Mouse (Mus musculus): Measurements from ENCODE around the gene Shank2. TPM values are rescaled to one million over a fixed set of nuclear protein-coding genes. Genes with fewer than 3 reads are reported as not detected.

The Shank2 gene
- polyA plus RNA-seq, 1 experiment from 2014 or later: 0.92 TPM

DNA sequence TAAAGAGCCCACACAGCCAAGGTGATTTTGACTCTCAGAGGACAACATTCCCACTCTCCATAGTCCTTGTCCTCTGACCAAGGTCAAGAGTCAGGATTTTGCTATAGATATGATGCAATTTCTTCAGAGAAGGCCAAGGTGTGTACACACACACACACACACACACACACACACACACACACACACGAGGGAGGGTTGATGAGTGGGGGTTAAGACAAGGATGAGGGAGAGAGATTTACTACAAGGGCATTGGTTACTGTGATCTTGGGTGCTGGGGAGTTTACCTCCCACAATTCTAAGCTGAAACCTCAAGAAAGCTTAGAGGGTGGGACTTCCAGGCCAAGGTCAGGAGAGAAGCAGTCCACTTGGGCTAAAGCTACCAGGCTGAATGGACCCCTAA, 104.2 kb downstream of the Shank2 start:
- Histone ChIP-seq H3K4me2 (ENCODE audit: low read depth, low read length) (no peak overlapping the region), H3K9me3 (ENCODE audit: low read length) (no peaks in the 10 kb centered on the region), H3K4me3 (ENCODE audit: low read depth, low read length) (no peak overlapping the region), H3K27me3 (ENCODE audit: insufficient read depth, low read length) (no peaks in the 10 kb centered on the region), H3K9ac (replicated peaks) (no peak overlapping the region), H3K4me1 (ENCODE audit: insufficient read depth) (no peaks in the 10 kb centered on the region), H3K36me3 (replicated peaks; ENCODE audit: insufficient read depth, low read length) (no peaks in the 10 kb centered on the region), H3K27ac (ENCODE audit: low read depth) (no peak overlapping the region)
- DNase-seq: no peak
- no peak for TF ChIP-seq EP300 (IDR thresholded peaks at IDR 0.05; ENCODE audit: low read depth)
- TF ChIP-seq CTCF (IDR thresholded peaks at IDR 0.05; ENCODE audit: low read depth): no peak
- no peak for ATAC-seq
- WGBS (ENCODE audit: insufficient replicate concordance): 38% methylated on average over 1 of the region's 1 CpGs

GRCm38 (mm10) chr7:144106352-144107011, 104.8 kb downstream of the Shank2 start:
- TF ChIP-seq EP300 (IDR thresholded peaks at IDR 0.05; ENCODE audit: low read depth) (no peak), CTCF (IDR thresholded peaks at IDR 0.05; ENCODE audit: low read depth) (no peak)
- WGBS (ENCODE audit: insufficient replicate concordance): 49% methylated on average over 9 of the region's 9 CpGs

GRCm38 (mm10) chr7:144108141-144108540, 106.4 kb downstream of the Shank2 start:
- 80% methylated on average over 5 of the region's 5 CpGs for WGBS (ENCODE audit: insufficient replicate concordance)
- Histone ChIP-seq H3K4me3 (ENCODE audit: low read depth, low read length) (no peak overlapping the region), H3K9me3 (ENCODE audit: low read length) (no peaks in the 10 kb centered on the region), H3K9ac (replicated peaks) (no peak overlapping the region), H3K36me3 (replicated peaks; ENCODE audit: insufficient read depth, low read length) (no peaks in the 10 kb centered on the region), H3K4me1 (ENCODE audit: insufficient read depth) (no peaks in the 10 kb centered on the region), H3K27me3 (ENCODE audit: insufficient read depth, low read length) (no peaks in the 10 kb centered on the region), H3K27ac (ENCODE audit: low read depth) (no peak overlapping the region), H3K4me2 (ENCODE audit: low read depth, low read length) (no peak overlapping the region)
- DNase-seq (no peak), ATAC-seq (no peak)
- no peak for TF ChIP-seq CTCF (IDR thresholded peaks at IDR 0.05; ENCODE audit: low read depth)
- TF ChIP-seq EP300 (IDR thresholded peaks at IDR 0.05; ENCODE audit: low read depth): no peak

More at GRCm38 (mm10) chr7:144106352-144107011, 104.8 kb downstream of the Shank2 start:
- no peaks in the 10 kb centered on the region for H3K4me1 ChIP-seq (ENCODE audit: insufficient read depth)
- H3K4me3 ChIP-seq (ENCODE audit: low read depth, low read length): no peak overlapping the region
- DNase-seq (no peak), ATAC-seq (no peak)
- no peaks in the 10 kb centered on the region for H3K27me3 ChIP-seq (ENCODE audit: insufficient read depth, low read length)
- no peaks in the 10 kb centered on the region for H3K36me3 ChIP-seq (replicated peaks; ENCODE audit: insufficient read depth, low read length)
- H3K4me2 ChIP-seq (ENCODE audit: low read depth, low read length): no peak overlapping the region
- H3K9me3 ChIP-seq (ENCODE audit: low read length): no peaks in the 10 kb centered on the region
- no peak overlapping the region for H3K27ac ChIP-seq (ENCODE audit: low read depth)
- H3K9ac ChIP-seq (replicated peaks): no peak overlapping the region

GRCm38 (mm10) chr7:144111026-144111604, 109.4 kb downstream of the Shank2 start:
- no peaks in the 10 kb centered on the region for H3K27me3 ChIP-seq (ENCODE audit: insufficient read depth, low read length)
- H3K36me3 ChIP-seq (replicated peaks; ENCODE audit: insufficient read depth, low read length): no peaks in the 10 kb centered on the region
- DNase-seq (no peak), ATAC-seq (no peak)
- H3K9ac ChIP-seq (replicated peaks): no peak overlapping the region
- 54% methylated on average over 4 of the region's 4 CpGs for WGBS (ENCODE audit: insufficient replicate concordance)
- H3K9me3 ChIP-seq (ENCODE audit: low read length): no peaks in the 10 kb centered on the region
- no peak overlapping the region for H3K4me3 ChIP-seq (ENCODE audit: low read depth, low read length)
- no peak overlapping the region for H3K27ac ChIP-seq (ENCODE audit: low read depth)
- no peak overlapping the region for H3K4me2 ChIP-seq (ENCODE audit: low read depth, low read length)
- TF ChIP-seq CTCF (IDR thresholded peaks at IDR 0.05; ENCODE audit: low read depth) (no peak), EP300 (IDR thresholded peaks at IDR 0.05; ENCODE audit: low read depth) (no peak)
- H3K4me1 ChIP-seq (ENCODE audit: insufficient read depth): no peaks in the 10 kb centered on the region

DNA sequence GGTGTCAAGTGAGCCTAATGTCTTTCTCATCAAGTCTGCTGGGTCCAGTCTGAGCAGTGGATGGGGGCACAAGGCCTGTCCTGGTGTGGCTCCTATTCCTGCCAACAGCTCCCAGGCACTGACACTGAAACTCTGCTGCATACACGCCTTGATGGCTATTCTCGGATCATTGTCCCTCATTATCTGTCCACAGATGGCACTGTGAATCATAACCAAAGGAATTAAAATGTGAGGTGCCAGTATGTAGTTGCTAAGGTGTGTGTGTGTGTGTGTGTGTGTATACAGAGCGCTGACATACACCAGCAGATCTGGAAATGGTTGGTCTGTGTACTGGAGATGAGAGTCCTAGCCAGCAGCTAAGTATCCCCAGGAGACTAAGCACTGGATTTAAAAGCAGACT, 110.3 kb downstream of the Shank2 start:
- H3K9ac ChIP-seq (replicated peaks): no peak overlapping the region
- 59% methylated on average over 3 of the region's 3 CpGs for WGBS (ENCODE audit: insufficient replicate concordance)
- H3K4me2 ChIP-seq (ENCODE audit: low read depth, low read length): no peak overlapping the region

DNA sequence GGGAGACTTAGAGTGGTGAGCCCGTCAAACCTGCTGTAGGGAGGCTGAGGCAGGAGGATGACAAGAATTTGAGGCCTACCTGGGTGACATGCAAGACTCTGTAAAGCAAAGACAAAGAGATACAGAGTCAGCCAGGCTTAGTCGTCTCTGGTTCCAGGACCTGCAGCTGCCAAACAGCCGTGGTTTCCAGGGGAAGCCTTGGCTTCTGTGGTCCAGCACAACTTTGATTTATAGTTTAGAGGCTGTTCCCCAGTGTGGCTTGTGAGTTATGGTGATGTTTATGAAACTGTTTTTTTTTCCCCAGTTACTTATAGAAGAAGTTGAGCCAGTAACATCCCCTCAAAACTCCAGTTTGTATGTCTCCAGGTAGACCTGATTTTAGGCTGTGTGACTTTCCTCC, 112.5 kb downstream of the Shank2 start:
- Histone ChIP-seq H3K9ac (replicated peaks) (no peak overlapping the region), H3K4me3 (ENCODE audit: low read depth, low read length) (no peak overlapping the region), H3K36me3 (replicated peaks; ENCODE audit: insufficient read depth, low read length) (no peaks in the 10 kb centered on the region), H3K4me2 (ENCODE audit: low read depth, low read length) (no peak overlapping the region), H3K9me3 (ENCODE audit: low read length) (no peaks in the 10 kb centered on the region), H3K4me1 (ENCODE audit: insufficient read depth) (no peaks in the 10 kb centered on the region), H3K27ac (ENCODE audit: low read depth) (no peak overlapping the region), H3K27me3 (ENCODE audit: insufficient read depth, low read length) (no peaks in the 10 kb centered on the region)
- no peak for DNase-seq
- ATAC-seq: no peak
- TF ChIP-seq CTCF (IDR thresholded peaks at IDR 0.05; ENCODE audit: low read depth) (no peak), EP300 (IDR thresholded peaks at IDR 0.05; ENCODE audit: low read depth) (no peak)
- WGBS (ENCODE audit: insufficient replicate concordance): 45% methylated on average over 3 of the region's 3 CpGs

More for the DNA sequence above, 110.3 kb downstream of the Shank2 start:
- Histone ChIP-seq H3K27ac (ENCODE audit: low read depth) (no peak overlapping the region), H3K4me1 (ENCODE audit: insufficient read depth) (no peaks in the 10 kb centered on the region), H3K27me3 (ENCODE audit: insufficient read depth, low read length) (no peaks in the 10 kb centered on the region), H3K36me3 (replicated peaks; ENCODE audit: insufficient read depth, low read length) (no peaks in the 10 kb centered on the region), H3K9me3 (ENCODE audit: low read length) (no peaks in the 10 kb centered on the region), H3K4me3 (ENCODE audit: low read depth, low read length) (no peak overlapping the region)
- DNase-seq (no peak), ATAC-seq (no peak)
- no peak for TF ChIP-seq CTCF (IDR thresholded peaks at IDR 0.05; ENCODE audit: low read depth)

All from liver, postnatal 0 days (tissue).